Mouse (Mus musculus): ENCODE measurements around the gene Gm20605. TPM values are rescaled to one million over a fixed set of nuclear protein-coding genes. Genes with fewer than 3 reads are reported as not detected.

Gene Gm20605
- polyA plus RNA-seq, 1 experiment from 2014 or later = 4.6 TPM

DNA sequence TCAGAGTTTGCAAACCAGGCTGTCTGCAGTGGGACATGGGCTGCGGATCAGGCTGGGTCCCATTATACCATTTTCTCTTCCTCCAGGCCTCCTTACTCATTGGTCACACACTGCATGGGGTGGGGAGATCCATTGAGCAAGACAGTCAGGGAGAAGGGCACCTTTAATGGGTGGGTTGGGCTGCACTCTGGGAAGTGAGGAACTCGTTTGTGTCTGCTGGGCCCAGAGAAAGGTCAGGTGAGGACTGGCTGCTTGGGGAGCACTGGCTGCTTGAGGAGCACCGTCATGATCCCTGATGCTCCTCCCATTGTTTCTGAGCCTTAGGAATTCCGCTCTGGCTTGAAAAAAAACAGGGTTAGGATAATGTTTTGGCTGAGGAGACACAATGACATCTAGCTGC lies 13.9 kb downstream of the Gm20605 start:
- DNase-seq (ENCODE audit: low spot score) = no peak
- Histone ChIP-seq H3K36me3 (ENCODE audit: control insufficient read depth, insufficient read depth, low read length) (peaks cover 46% of the 10 kb centered on the region), H3K9ac (ENCODE audit: low read length) (no peak overlapping the region), H3K27ac (ENCODE audit: low read depth, low read length) (no peak overlapping the region), H3K4me3 (ENCODE audit: low read depth, low read length) (no peak overlapping the region), H3K4me1 (ENCODE audit: control insufficient read depth, insufficient read depth, low read length) (no peaks in the 10 kb centered on the region), H3K4me2 (ENCODE audit: low read length) (no peak overlapping the region), H3K9me3 (replicated peaks; ENCODE audit: control insufficient read depth, low read length) (no peaks in the 10 kb centered on the region), H3K27me3 (replicated peaks; ENCODE audit: control insufficient read depth, insufficient read depth, low read length) (peaks cover 27% of the 10 kb centered on the region)
- no peak for ATAC-seq
- 48% methylated on average over 4 of the region's 4 CpGs for WGBS

- Histone ChIP-seq H3K4me3 (ENCODE audit: low read depth, low read length) (no peak overlapping the region), H3K4me2 (ENCODE audit: low read length) (no peak overlapping the region), H3K4me1 (ENCODE audit: control insufficient read depth, insufficient read depth, low read length) (no peaks in the 10 kb centered on the region), H3K9me3 (replicated peaks; ENCODE audit: control insufficient read depth, low read length) (no peaks in the 10 kb centered on the region), H3K27me3 (replicated peaks; ENCODE audit: control insufficient read depth, insufficient read depth, low read length) (peaks cover 27% of the 10 kb centered on the region), H3K9ac (ENCODE audit: low read length) (no peak overlapping the region), H3K27ac (ENCODE audit: low read depth, low read length) (no peak overlapping the region), H3K36me3 (ENCODE audit: control insufficient read depth, insufficient read depth, low read length) (peaks cover 30% of the 10 kb centered on the region)
- DNase-seq (ENCODE audit: low spot score) (no peak), ATAC-seq (no peak)
- WGBS = 25% methylated on average over 19 of the region's 19 CpGs
These were observed 15.5 kb downstream of the Gm20605 start for GRCm38 (mm10) chr5:137644484-137644883.

- peaks cover 27% of the 10 kb centered on the region for H3K27me3 ChIP-seq (replicated peaks; ENCODE audit: control insufficient read depth, insufficient read depth, low read length)
- peak overlapping the region; percentile 41 for H3K4me2 ChIP-seq (ENCODE audit: low read length)
- ATAC-seq = no peak
- peak; percentile 35 for DNase-seq (ENCODE audit: low spot score)
- no peaks in the 10 kb centered on the region for H3K9me3 ChIP-seq (replicated peaks; ENCODE audit: control insufficient read depth, low read length)
- H3K36me3 ChIP-seq (ENCODE audit: control insufficient read depth, insufficient read depth, low read length) = peaks cover 23% of the 10 kb centered on the region
- 0 out of 2 replicates have a peak overlapping the region, but pooled peaks have one; percentile 25 for H3K9ac ChIP-seq (ENCODE audit: low read length)
- WGBS = 2% methylated on average over 44 of the region's 44 CpGs
- H3K4me3 ChIP-seq (ENCODE audit: low read depth, low read length) = peak overlapping the region; percentile 18
- H3K4me1 ChIP-seq (ENCODE audit: control insufficient read depth, insufficient read depth, low read length) = no peaks in the 10 kb centered on the region; the same call in 1 of the 2 replicates
- H3K27ac ChIP-seq (ENCODE audit: low read depth, low read length) = no peak overlapping the region
These were observed 16.2 kb downstream of the Gm20605 start for GRCm38 (mm10) chr5:137645091-137645651.

- DNase-seq (ENCODE audit: low spot score) = no peak
- no peaks in the 10 kb centered on the region for H3K9me3 ChIP-seq (replicated peaks; ENCODE audit: control insufficient read depth, low read length)
- no peak within 1 kb of the TSS for H3K27ac ChIP-seq (ENCODE audit: low read depth, low read length)
- WGBS = 13% methylated on average over 11 of the region's 11 CpGs
- ATAC-seq = no peak
- H3K4me3 ChIP-seq (ENCODE audit: low read depth, low read length) = peak within 1 kb of the TSS; percentile 18
- peaks cover 18% of the 10 kb centered on the region for H3K36me3 ChIP-seq (ENCODE audit: control insufficient read depth, insufficient read depth, low read length)
- peaks cover 27% of the 10 kb centered on the region for H3K27me3 ChIP-seq (replicated peaks; ENCODE audit: control insufficient read depth, insufficient read depth, low read length)
- H3K4me1 ChIP-seq (ENCODE audit: control insufficient read depth, insufficient read depth, low read length) = no peaks in the 10 kb centered on the region; the same call in 1 of the 2 replicates
- H3K4me2 ChIP-seq (ENCODE audit: low read length) = peak within 1 kb of the TSS; percentile 41
- 0 out of 2 replicates have a peak within 1 kb of the TSS, but pooled peaks have one; percentile 25 for H3K9ac ChIP-seq (ENCODE audit: low read length)
These were observed 16.7 kb downstream of the Gm20605 start, which contains the start of gene Irs3 for GRCm38 (mm10) chr5:137645652-137646091. TSS of gene Irs3 (minus strand) at chr5:137645714.

DNA sequence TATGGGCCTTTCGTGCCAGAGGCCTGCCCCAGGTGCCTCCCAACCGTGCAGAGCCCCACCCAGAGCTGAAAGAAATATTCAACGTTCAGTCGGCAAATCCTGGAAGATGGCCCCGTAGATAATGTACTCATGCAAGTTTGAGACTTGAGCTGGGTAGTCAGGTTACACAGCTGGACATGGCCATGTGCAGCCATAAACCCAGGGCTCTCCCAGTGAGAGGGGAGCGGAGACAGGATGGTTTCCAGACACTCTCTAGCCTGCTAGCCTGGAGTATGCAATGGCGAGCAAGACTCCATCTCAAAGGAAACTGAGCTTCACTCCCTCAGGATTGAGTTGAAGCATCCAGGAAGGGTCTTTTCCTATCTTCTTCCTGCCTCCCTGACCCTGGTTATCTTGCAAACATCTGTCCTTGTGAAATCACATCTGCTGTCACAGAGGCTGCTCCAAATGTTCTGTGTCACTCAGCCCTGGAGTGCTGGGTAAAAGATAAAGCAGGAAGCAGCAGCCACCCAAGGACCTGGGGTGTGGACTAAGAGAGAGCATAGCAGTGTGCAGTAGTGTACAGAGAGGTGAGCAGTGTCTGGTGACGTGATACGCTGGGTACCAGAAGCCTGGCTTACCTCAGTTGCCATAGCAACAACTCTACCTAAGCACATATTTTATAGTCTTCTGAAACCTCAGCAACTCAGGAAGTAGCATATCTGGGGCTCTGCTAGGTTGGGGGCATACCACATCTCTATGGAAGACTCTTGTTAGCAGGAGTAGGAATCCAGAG lies 19.0 kb downstream of the Gm20605 start:
- no peak for ATAC-seq
- Histone ChIP-seq H3K4me1 (ENCODE audit: control insufficient read depth, insufficient read depth, low read length) (no peaks in the 10 kb centered on the region; the same call in 1 of the 2 replicates), H3K9me3 (replicated peaks; ENCODE audit: control insufficient read depth, low read length) (no peaks in the 10 kb centered on the region), H3K36me3 (ENCODE audit: control insufficient read depth, insufficient read depth, low read length) (peaks cover 17% of the 10 kb centered on the region), H3K9ac (ENCODE audit: low read length) (no peak overlapping the region), H3K27ac (ENCODE audit: low read depth, low read length) (no peak overlapping the region), H3K4me3 (ENCODE audit: low read depth, low read length) (no peak overlapping the region), H3K4me2 (ENCODE audit: low read length) (no peak overlapping the region), H3K27me3 (replicated peaks; ENCODE audit: control insufficient read depth, insufficient read depth, low read length) (peaks cover 27% of the 10 kb centered on the region)
- DNase-seq (ENCODE audit: low spot score) = peak; percentile 35
- 77% methylated on average over 9 of the region's 9 CpGs for WGBS

GRCm38 (mm10) chr5:137649251-137649650 lies 20.3 kb downstream of the Gm20605 start:
- Histone ChIP-seq H3K4me2 (ENCODE audit: low read length) (no peak overlapping the region), H3K27ac (ENCODE audit: low read depth, low read length) (no peak overlapping the region), H3K9me3 (replicated peaks; ENCODE audit: control insufficient read depth, low read length) (no peaks in the 10 kb centered on the region), H3K36me3 (ENCODE audit: control insufficient read depth, insufficient read depth, low read length) (peaks cover 30% of the 10 kb centered on the region), H3K4me3 (ENCODE audit: low read depth, low read length) (no peak overlapping the region), H3K9ac (ENCODE audit: low read length) (no peak overlapping the region), H3K4me1 (ENCODE audit: control insufficient read depth, insufficient read depth, low read length) (no peaks in the 10 kb centered on the region; the same call in 1 of the 2 replicates), H3K27me3 (replicated peaks; ENCODE audit: control insufficient read depth, insufficient read depth, low read length) (peaks cover 21% of the 10 kb centered on the region)
- WGBS = 38% methylated on average over 4 of the region's 4 CpGs
- ATAC-seq = no peak
- DNase-seq (ENCODE audit: low spot score) = no peak

- Histone ChIP-seq H3K4me1 (ENCODE audit: control insufficient read depth, insufficient read depth, low read length) (no peaks in the 10 kb centered on the region; the same call in 1 of the 2 replicates), H3K27me3 (replicated peaks; ENCODE audit: control insufficient read depth, insufficient read depth, low read length) (peaks cover 16% of the 10 kb centered on the region), H3K27ac (ENCODE audit: low read depth, low read length) (no peak overlapping the region), H3K9ac (ENCODE audit: low read length) (no peak overlapping the region), H3K36me3 (ENCODE audit: control insufficient read depth, insufficient read depth, low read length) (peaks cover 35% of the 10 kb centered on the region), H3K4me2 (ENCODE audit: low read length) (0 out of 2 replicates have a peak overlapping the region, but pooled peaks have one; percentile 5), H3K9me3 (replicated peaks; ENCODE audit: control insufficient read depth, low read length) (no peaks in the 10 kb centered on the region), H3K4me3 (ENCODE audit: low read depth, low read length) (no peak overlapping the region)
- 20% methylated on average over 17 of the region's 18 CpGs for WGBS
- ATAC-seq (no peak), DNase-seq (ENCODE audit: low spot score) (no peak)
These were observed 20.9 kb downstream of the Gm20605 start for GRCm38 (mm10) chr5:137649669-137650571.

- peak; percentile 56 for ATAC-seq
- WGBS = 17% methylated on average over 3 of the region's 3 CpGs
These were observed 23.5 kb downstream of the Gm20605 start for GRCm38 (mm10) chr5:137652474-137652873.

More at GRCm38 (mm10) chr5:137652474-137652873, 23.5 kb downstream of the Gm20605 start:
- Histone ChIP-seq H3K4me1 (ENCODE audit: control insufficient read depth, insufficient read depth, low read length) (no peaks in the 10 kb centered on the region; the same call in 1 of the 2 replicates), H3K4me2 (ENCODE audit: low read length) (no peak overlapping the region), H3K27me3 (replicated peaks; ENCODE audit: control insufficient read depth, insufficient read depth, low read length) (no peaks in the 10 kb centered on the region), H3K36me3 (ENCODE audit: control insufficient read depth, insufficient read depth, low read length) (peaks cover 45% of the 10 kb centered on the region), H3K4me3 (ENCODE audit: low read depth, low read length) (no peak overlapping the region), H3K9me3 (replicated peaks; ENCODE audit: control insufficient read depth, low read length) (no peaks in the 10 kb centered on the region), H3K9ac (ENCODE audit: low read length) (no peak overlapping the region), H3K27ac (ENCODE audit: low read depth, low read length) (no peak overlapping the region)
- peak; percentile 85 for DNase-seq (ENCODE audit: low spot score)

Data from forebrain, embryonic 14.5 days (tissue).